Mouse (Mus musculus) hindbrain, postnatal 0 days (tissue): ENCODE results near the gene Atg9b. TPM values are rescaled to one million over a fixed set of nuclear protein-coding genes. Genes with fewer than 3 reads are reported as not detected.
A peak's percentile ranks its signal among the peaks of the same experiment; 100 is the strongest.

Source experiments
- ATAC-seq: fragments of 200-750 bp; cut with Nextera tagmentation; 2 replicates; pipeline ENCODE4 v1.8.0; 2017; ENCODE audit warnings: mild to moderate bottlenecking, moderate TSS enrichment, moderate library complexity
- DNase-seq: peaks from one replicate; pipeline ENCODE4 v3.0.0-alpha.2; 2015; ENCODE audit warnings: low spot score
- H3K27ac ChIP-seq: fragments of 300-500 bp; sonication (generic); 2 replicates; pipeline ENCODE4 v1.5.1; 2014; ENCODE audit warnings: mild to moderate bottlenecking
- H3K27me3 ChIP-seq: fragments of 300-500 bp; sonication (generic); 2 replicates; pipeline ENCODE4 v1.6.1; 2014; ENCODE audit warnings: low read length, mixed read lengths; ENCODE audit not compliant: insufficient read depth
- H3K36me3 ChIP-seq: fragments of 300-500 bp; sonication (generic); 2 replicates; pipeline ENCODE4 v1.6.1; 2014; ENCODE audit warnings: low read length, mixed read lengths; ENCODE audit not compliant: insufficient read depth
- H3K4me1 ChIP-seq: fragments of 300-500 bp; sonication (generic); 2 replicates; pipeline ENCODE4 v1.6.1; 2014; ENCODE audit warnings: antibody characterized with exemption, low read length, mixed read lengths; ENCODE audit not compliant: insufficient read depth
- H3K4me2 ChIP-seq: fragments of 300-500 bp; sonication (generic); 2 replicates; pipeline ENCODE4 v1.6.1; 2014; ENCODE audit warnings: low read depth, mild to moderate bottlenecking, low read length, moderate library complexity, mixed read lengths
- H3K4me3 ChIP-seq: fragments of 300-500 bp; sonication (generic); 2 replicates; pipeline ENCODE4 v1.5.1; 2014; ENCODE audit warnings: low read length
- H3K9ac ChIP-seq: fragments of 300-500 bp; sonication (generic); replicated peaks from 2 replicates; pipeline ENCODE4 v1.6.1; 2014; ENCODE audit warnings: mild to moderate bottlenecking, low read length, moderate library complexity, mixed read lengths
- H3K9me3 ChIP-seq: fragments of 300-500 bp; sonication (generic); 2 replicates; pipeline ENCODE4 v1.6.1; 2016; ENCODE audit warnings: low read length, mixed read lengths
- CTCF ChIP-seq: IDR thresholded peaks from 2 replicates; pipeline ENCODE4 v1.5.1; 2016; ENCODE audit warnings: antibody characterized with exemption, control low read depth, low read depth
- WGBS: fragments of 180-500 bp; shearing (Covaris S2); extraction: QIAGEN DNeasy Blood & Tissue Kit; methylation state at CpG from one replicate; pipeline ENCODE4 v1.1.7; 2014; 5-methylcytosine and 5-hydroxymethylcytosine counted together
- polyA plus RNA-seq: library from polyadenylated mRNA; unstranded; fragments of >200 nt; fragmentation: Nextera tagmentation; extraction: Ambion mirVana; gene quantifications from 2 replicates; pipeline ENCODE4 v1.2.1, GENCODE M21; 2015
- total RNA-seq: library from RNA; depleted of rRNA; stranded (reverse); fragments of >200 nt; gene quantifications from 2 replicates; pipeline ENCODE4 v1.2.3, GENCODE M21; 2014

The Atg9b gene
- total and polyA plus RNA-seq, 2 experiments from 2014 or later: 6.1 to 9.8 TPM

GRCm38 (mm10) chr5:24369767-24370166 is 22.2 kb downstream of the Atg9b start:
- no peak for TF ChIP-seq CTCF
- DNase-seq (no peak), ATAC-seq (no peak)
- Histone ChIP-seq H3K4me1 (no peaks in the 10 kb centered on the region), H3K9me3 (no peaks in the 10 kb centered on the region), H3K4me3 (no peak overlapping the region), H3K27ac (no peak overlapping the region), H3K36me3 (no peaks in the 10 kb centered on the region), H3K4me2 (no peak overlapping the region), H3K9ac (no peak overlapping the region), H3K27me3 (no peaks in the 10 kb centered on the region)
- 84% methylated on average over 9 of the region's 9 CpGs for WGBS

GRCm38 (mm10) chr5:24366426-24366825 is 25.5 kb downstream of the Atg9b start:
- WGBS: 81% methylated on average over 9 of the region's 9 CpGs
- H3K9me3 ChIP-seq: no peaks in the 10 kb centered on the region
- ATAC-seq (no peak), DNase-seq (no peak)
- no peak overlapping the region for H3K27ac ChIP-seq
- no peak overlapping the region for H3K4me3 ChIP-seq
- H3K9ac ChIP-seq: no peak overlapping the region
- no peaks in the 10 kb centered on the region for H3K36me3 ChIP-seq
- H3K27me3 ChIP-seq: no peaks in the 10 kb centered on the region
- no peaks in the 10 kb centered on the region for H3K4me1 ChIP-seq
- no peak for TF ChIP-seq CTCF
- H3K4me2 ChIP-seq: 0 out of 2 replicates have a peak overlapping the region, but pooled peaks have one; percentile 10

GRCm38 (mm10) chr5:24365528-24365927 is 26.4 kb downstream of the Atg9b start:
- Histone ChIP-seq H3K27me3 (no peaks in the 10 kb centered on the region), H3K4me2 (0 out of 2 replicates have a peak overlapping the region, but pooled peaks have one; percentile 10), H3K4me1 (no peaks in the 10 kb centered on the region), H3K9me3 (no peaks in the 10 kb centered on the region), H3K27ac (no peak overlapping the region), H3K36me3 (no peaks in the 10 kb centered on the region), H3K9ac (no peak overlapping the region), H3K4me3 (no peak overlapping the region)
- WGBS: 47% methylated on average over 5 of the region's 5 CpGs
- ATAC-seq: no peak
- DNase-seq: no peak
- no peak for TF ChIP-seq CTCF

- WGBS: 83% methylated on average over 10 of the region's 10 CpGs
- Histone ChIP-seq H3K36me3 (no peaks in the 10 kb centered on the region), H3K27me3 (no peaks in the 10 kb centered on the region), H3K9me3 (no peaks in the 10 kb centered on the region), H3K9ac (no peak overlapping the region), H3K4me2 (no peak overlapping the region), H3K4me1 (no peaks in the 10 kb centered on the region), H3K27ac (no peak overlapping the region), H3K4me3 (0 out of 2 replicates have a peak overlapping the region, but pooled peaks have one; percentile 7)
- DNase-seq (no peak), ATAC-seq (no peak)
- TF ChIP-seq CTCF: no peak
These were observed 27.0 kb downstream of the Atg9b start for GRCm38 (mm10) chr5:24364963-24365362.

GRCm38 (mm10) chr5:24364508-24364907 is 27.4 kb downstream of the Atg9b start, which contains the start of gene Nos3:
Nos3 (plus strand) TSS chr5:24364810.
- H3K9me3 ChIP-seq: no peaks in the 10 kb centered on the region
- ATAC-seq (no peak), DNase-seq (no peak)
- 0 out of 2 replicates have a peak within 1 kb of the TSS, but pooled peaks have one; percentile 7 for H3K4me3 ChIP-seq
- H3K9ac ChIP-seq: no peak within 1 kb of the TSS
- no peaks in the 10 kb centered on the region for H3K27me3 ChIP-seq
- 0 out of 2 replicates have a peak within 1 kb of the TSS, but pooled peaks have one; percentile 10 for H3K4me2 ChIP-seq
- no peak for TF ChIP-seq CTCF
- H3K36me3 ChIP-seq: no peaks in the 10 kb centered on the region
- WGBS: 28% methylated on average over 12 of the region's 12 CpGs
- H3K27ac ChIP-seq: no peak within 1 kb of the TSS
- no peaks in the 10 kb centered on the region for H3K4me1 ChIP-seq

- DNase-seq (no peak), ATAC-seq (no peak)
- TF ChIP-seq CTCF: no peak
- H3K4me3 ChIP-seq: no peak overlapping the region
- no peak overlapping the region for H3K27ac ChIP-seq
- H3K4me1 ChIP-seq: no peaks in the 10 kb centered on the region
- no peaks in the 10 kb centered on the region for H3K27me3 ChIP-seq
- H3K4me2 ChIP-seq: no peak overlapping the region
- WGBS: 67% methylated on average over 3 of the region's 3 CpGs
- no peaks in the 10 kb centered on the region for H3K9me3 ChIP-seq
- no peaks in the 10 kb centered on the region for H3K36me3 ChIP-seq
- H3K9ac ChIP-seq: no peak overlapping the region
These were observed 27.9 kb downstream of the Atg9b start for GRCm38 (mm10) chr5:24364061-24364460.

GRCm38 (mm10) chr5:24363467-24363866 is 28.5 kb downstream of the Atg9b start:
- 87% methylated on average over 2 of the region's 2 CpGs for WGBS
- no peak overlapping the region for H3K9ac ChIP-seq
- no peak overlapping the region for H3K27ac ChIP-seq
- no peaks in the 10 kb centered on the region for H3K36me3 ChIP-seq
- H3K4me3 ChIP-seq: no peak overlapping the region
- no peak for TF ChIP-seq CTCF
- no peak overlapping the region for H3K4me2 ChIP-seq
- H3K4me1 ChIP-seq: no peaks in the 10 kb centered on the region
- DNase-seq (no peak), ATAC-seq (no peak)
- H3K9me3 ChIP-seq: no peaks in the 10 kb centered on the region
- H3K27me3 ChIP-seq: no peaks in the 10 kb centered on the region
